Comparison of ENCODE assay signal across 37 mouse cellular contexts in genomic region chr15:65017971-65018370, GRCm38 (mm10). TPM values are rescaled to one million over a fixed set of nuclear protein-coding genes. Genes with fewer than 3 reads are reported as not detected.
"Had no signal": no experiment of that assay in that cellular context is flagged by ENCODE, and none has a peak within 500 bp of the region (broad histone marks: within the 10 kb centered on the region; RNA-seq: fewer than 3 reads in every experiment).

No protein-coding gene starts in this region.

- ATAC-seq: liver, embryonic 12.5 days; liver, postnatal 0 days; lung, postnatal 0 days; midbrain, embryonic 13.5 days; midbrain, embryonic 15.5 days; midbrain, embryonic 16.5 days had no signal

- H3K4me1 ChIP-seq: limb, embryonic 10.5 days; limb, embryonic 12.5 days; limb, embryonic 13.5 days; limb, embryonic 15.5 days; liver, embryonic 12.5 days; liver, embryonic 13.5 days; liver, embryonic 15.5 days; lung, embryonic 15.5 days; megakaryocyte, embryonic 14.5 days; midbrain, embryonic 10.5 days; midbrain, embryonic 12.5 days; midbrain, embryonic 13.5 days; midbrain, embryonic 15.5 days had no signal

- H3K27me3 ChIP-seq: limb, embryonic 12.5 days; limb, embryonic 13.5 days; limb, embryonic 15.5 days; liver, embryonic 12.5 days; liver, embryonic 13.5 days; liver, embryonic 15.5 days; lung, embryonic 15.5 days; megakaryocyte, embryonic 14.5 days; midbrain, embryonic 12.5 days; midbrain, embryonic 13.5 days; midbrain, embryonic 15.5 days had no signal

- H3K9ac ChIP-seq: limb, embryonic 12.5 days; limb, embryonic 13.5 days; limb, embryonic 15.5 days; liver, embryonic 12.5 days; liver, embryonic 13.5 days; liver, embryonic 14.5 days; liver, embryonic 15.5 days; liver, postnatal 0 days; lung, embryonic 14.5 days; lung, embryonic 15.5 days; midbrain, embryonic 12.5 days; midbrain, embryonic 13.5 days; midbrain, embryonic 15.5 days had no signal

- H3K4me2 ChIP-seq: limb, embryonic 12.5 days; limb, embryonic 13.5 days; limb, embryonic 15.5 days; liver, embryonic 11.5 days; liver, embryonic 12.5 days; liver, embryonic 13.5 days; liver, embryonic 15.5 days; lung, embryonic 14.5 days; lung, embryonic 15.5 days; midbrain, embryonic 11.5 days; midbrain, embryonic 12.5 days; midbrain, embryonic 13.5 days; midbrain, embryonic 15.5 days had no signal

- H3K36me3 ChIP-seq: limb, embryonic 10.5 days; limb, embryonic 12.5 days; limb, embryonic 13.5 days; limb, embryonic 15.5 days; liver, embryonic 12.5 days; liver, embryonic 13.5 days; liver, embryonic 15.5 days; lung, embryonic 15.5 days; midbrain, embryonic 10.5 days; midbrain, embryonic 12.5 days; midbrain, embryonic 13.5 days; midbrain, embryonic 15.5 days had no signal

- H3K4me3 ChIP-seq: limb, embryonic 10.5 days; limb, embryonic 12.5 days; limb, embryonic 13.5 days; limb, embryonic 15.5 days; liver, embryonic 12.5 days; liver, embryonic 13.5 days; liver, embryonic 15.5 days; lung, embryonic 15.5 days; megakaryocyte, embryonic 14.5 days; midbrain, embryonic 10.5 days; midbrain, embryonic 12.5 days; midbrain, embryonic 13.5 days; midbrain, embryonic 15.5 days; myocyte had no signal

- H3K9me3 ChIP-seq: limb, embryonic 10.5 days; limb, embryonic 12.5 days; limb, embryonic 13.5 days; limb, embryonic 15.5 days; liver, embryonic 12.5 days; liver, embryonic 13.5 days; liver, embryonic 15.5 days; lung, embryonic 15.5 days; midbrain, embryonic 10.5 days; midbrain, embryonic 12.5 days; midbrain, embryonic 13.5 days; midbrain, embryonic 15.5 days had no signal

- DNase-seq: left cerebral cortex, postnatal 4 days; liver; liver, embryonic 13.5 days; liver, postnatal 0 days; lung, adult 18-20 months; lung, adult 2 months; lung, embryonic 14.5 days; lung, postnatal 10 days; lung, postnatal 14 days; lung, postnatal 36 days; lung, postnatal 4 days; midbrain, embryonic 14.5 days had no signal

- H3K27ac ChIP-seq: limb, embryonic 10.5 days; limb, embryonic 12.5 days; limb, embryonic 13.5 days; limb, embryonic 15.5 days; liver, embryonic 12.5 days; liver, embryonic 13.5 days; liver, embryonic 14.5 days; liver, embryonic 15.5 days; lung, embryonic 15.5 days; macrophage; midbrain, embryonic 10.5 days; midbrain, embryonic 12.5 days; midbrain, embryonic 13.5 days; midbrain, embryonic 15.5 days had no signal

RNA-seq across cellular contexts. Expression of gene Gm21961, which starts 3.3 kb away (rescaled TPM):
- polyA plus RNA-seq: limb, embryonic 10.5 days; limb, embryonic 11.5 days; limb, embryonic 12.5 days; limb, embryonic 13.5 days; limb, embryonic 14.5 days; limb, embryonic 15.5 days; liver, adult 2 months; liver, embryonic 11.5 days; liver, embryonic 12.5 days; liver, embryonic 13.5 days; liver, embryonic 14.5 days; liver, embryonic 15.5 days; liver, embryonic 16.5 days; liver, postnatal 0 days; lung, adult 2 months; lung, embryonic 14.5 days; lung, embryonic 15.5 days; lung, embryonic 16.5 days; lung, postnatal 0 days; macrophage; midbrain, embryonic 10.5 days; midbrain, embryonic 11.5 days; midbrain, embryonic 12.5 days; midbrain, embryonic 13.5 days; midbrain, embryonic 14.5 days; midbrain, embryonic 15.5 days; midbrain, embryonic 16.5 days; midbrain, postnatal 0 days; myocyte had no signal
